Mouse (Mus musculus): Measurements from ENCODE around the gene Fastkd1. TPM values are rescaled to one million over a fixed set of nuclear protein-coding genes. Genes with fewer than 3 reads are reported as not detected.
"Not testable (repeated sequence)": the region's sequence is repeated elsewhere in the genome, so short reads cannot be mapped to it uniquely, and the experiment has no call there.

Fastkd1 gene
- polyA plus RNA-seq, 1 experiment from 2014 or later, result 15.0 TPM

DNA sequence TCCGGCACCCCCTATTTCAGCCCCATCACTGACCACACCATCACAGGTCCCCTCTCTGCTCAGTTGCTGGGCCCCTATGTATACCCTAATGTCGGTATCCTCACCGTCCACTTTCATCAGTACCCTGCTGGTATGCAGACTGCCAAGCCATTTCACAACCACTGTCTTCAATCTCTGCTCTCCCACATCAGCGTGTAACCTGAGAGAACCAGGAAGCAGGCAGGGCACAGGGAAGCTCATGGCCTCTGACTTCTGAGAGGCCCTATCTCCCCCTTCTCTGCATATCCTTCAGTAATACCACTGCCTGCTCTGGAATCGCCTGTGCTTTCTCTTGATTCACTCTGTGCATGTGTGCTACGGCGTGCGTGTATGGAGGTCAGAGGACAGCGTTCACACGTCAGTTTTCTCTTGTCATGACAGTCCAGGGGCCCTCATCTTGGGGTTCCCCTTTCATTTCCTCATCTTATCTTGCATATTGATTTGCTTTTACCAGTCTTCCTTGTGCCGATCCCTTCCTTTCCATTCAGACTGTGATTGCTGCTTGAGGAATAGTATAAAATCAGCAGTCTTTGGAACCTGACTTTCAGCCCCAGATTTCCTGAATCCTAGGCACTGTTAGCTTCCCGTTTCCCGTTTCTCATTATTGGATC lies 49.4 kb downstream of the Fastkd1 start:
- no peak overlapping the region for H3K27ac ChIP-seq
- DNase-seq (ENCODE audit: low spot score), result no peak
- peaks cover 48% of the 10 kb centered on the region for H3K36me3 ChIP-seq
- H3K4me1 ChIP-seq, result peaks cover 5% of the 10 kb centered on the region
- H3K9me3 ChIP-seq (replicated peaks), result no peaks in the 10 kb centered on the region
- no peak overlapping the region for H3K4me3 ChIP-seq
- 80% methylated on average over 13 of the region's 13 CpGs for WGBS
- H3K27me3 ChIP-seq (ENCODE audit: low read depth, poor library complexity, severe bottlenecking), result no peaks in the 10 kb centered on the region

DNA sequence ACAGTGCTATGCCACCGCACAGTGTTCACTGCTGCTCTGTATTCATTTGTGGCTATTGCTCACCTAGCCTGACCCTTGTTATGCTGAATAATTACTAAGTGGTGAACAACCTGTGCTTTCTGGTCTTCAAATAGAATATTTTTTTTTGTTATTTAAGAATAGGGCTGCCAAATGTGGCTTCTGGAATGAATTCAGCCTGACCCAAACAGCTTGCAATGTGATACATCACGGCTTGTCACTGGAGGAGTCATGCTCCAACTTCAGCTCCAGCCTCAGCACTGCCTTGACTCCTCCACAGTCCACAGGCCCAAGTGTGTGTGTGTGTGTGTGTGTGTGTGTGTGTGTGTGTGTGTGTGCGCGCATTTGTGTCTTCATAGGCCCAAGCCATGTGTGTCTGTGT lies 54.0 kb downstream of the Fastkd1 start:
- Histone ChIP-seq H3K36me3 (peaks cover 67% of the 10 kb centered on the region), H3K4me1 (peaks cover 5% of the 10 kb centered on the region), H3K9me3 (replicated peaks) (no peaks in the 10 kb centered on the region), H3K27me3 (ENCODE audit: low read depth, poor library complexity, severe bottlenecking) (no peaks in the 10 kb centered on the region), H3K27ac (no peak overlapping the region), H3K4me3 (no peak overlapping the region)
- no peak for DNase-seq (ENCODE audit: low spot score)
- 97% methylated on average over 4 of the region's 4 CpGs for WGBS

DNA sequence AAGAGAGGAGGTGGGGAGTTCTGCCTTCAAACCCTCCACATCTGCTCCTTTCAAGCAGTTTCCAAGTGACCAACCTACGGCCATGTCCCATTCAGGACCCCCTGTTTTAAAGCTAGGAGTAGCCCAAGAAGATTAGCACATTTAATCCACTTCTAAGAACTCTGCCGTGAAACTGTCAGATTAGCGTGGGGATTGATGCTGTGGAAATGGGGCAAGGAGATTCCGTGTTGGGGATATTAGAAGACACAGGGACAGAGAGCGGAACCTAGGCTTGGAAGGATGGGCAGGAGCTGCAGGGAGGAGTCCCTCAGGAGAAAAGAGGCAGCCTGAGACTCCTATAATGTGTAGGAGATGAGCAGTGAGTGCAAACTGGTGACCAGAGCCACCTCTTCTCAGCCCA lies 63.6 kb downstream of the Fastkd1 start:
- DNase-seq (ENCODE audit: low spot score), result no peak
- H3K27ac ChIP-seq, result no peak overlapping the region
- H3K4me3 ChIP-seq, result no peak overlapping the region
- peaks cover 13% of the 10 kb centered on the region for H3K36me3 ChIP-seq
- H3K9me3 ChIP-seq (replicated peaks), result no peaks in the 10 kb centered on the region
- no peaks in the 10 kb centered on the region for H3K27me3 ChIP-seq (ENCODE audit: low read depth, poor library complexity, severe bottlenecking)
- peaks cover 13% of the 10 kb centered on the region; the same call in 1 of the 2 replicates for H3K4me1 ChIP-seq
- 91% methylated on average over 5 of the region's 5 CpGs for WGBS

DNA sequence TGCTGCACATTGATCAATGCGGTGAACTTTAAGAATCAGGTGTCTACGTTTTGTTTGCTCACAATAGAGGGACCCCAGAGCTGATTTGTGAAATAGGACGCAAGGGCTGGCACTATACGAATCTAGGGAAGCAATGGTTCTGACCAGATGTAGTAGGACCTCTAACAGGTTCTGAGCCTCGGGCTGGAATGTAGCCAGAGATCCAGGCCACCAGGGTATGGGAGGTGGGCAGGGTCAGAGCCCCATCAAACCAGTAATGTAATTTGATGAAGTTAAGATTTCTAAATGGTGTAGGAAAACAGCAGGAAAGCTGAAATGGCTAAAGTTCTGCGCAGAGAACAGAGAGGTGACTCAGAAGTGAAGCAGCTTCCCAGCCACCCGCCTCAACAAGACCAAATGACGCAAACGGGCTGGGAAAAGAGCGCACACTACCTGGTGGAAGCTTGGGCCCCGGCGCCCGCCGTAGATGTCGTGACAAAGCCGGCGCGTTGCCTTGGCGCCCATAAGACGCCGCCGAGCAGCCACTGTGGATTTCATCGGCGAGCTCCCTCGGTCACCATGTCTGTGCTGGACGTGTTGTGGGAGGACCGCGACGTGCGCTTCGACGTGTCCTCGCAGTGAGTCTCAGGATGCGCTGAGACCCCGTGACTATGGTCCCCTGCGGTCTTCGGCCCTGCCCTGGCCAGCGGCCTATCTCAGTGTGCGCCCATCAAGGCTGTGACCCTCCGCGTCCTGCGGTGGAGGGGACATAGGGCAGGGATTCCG lies 66.4 kb downstream of the Fastkd1 start, which contains the start of gene Bbs5:
Gene Bbs5 (plus strand): TSS at position 446 of the 765 bp plus-strand sequence.
- H3K27ac ChIP-seq, result peak within 1 kb of the TSS; percentile 78
- peak; percentile 93 for DNase-seq (ENCODE audit: low spot score)
- WGBS, result 3% methylated on average over 43 of the region's 43 CpGs

DNA sequence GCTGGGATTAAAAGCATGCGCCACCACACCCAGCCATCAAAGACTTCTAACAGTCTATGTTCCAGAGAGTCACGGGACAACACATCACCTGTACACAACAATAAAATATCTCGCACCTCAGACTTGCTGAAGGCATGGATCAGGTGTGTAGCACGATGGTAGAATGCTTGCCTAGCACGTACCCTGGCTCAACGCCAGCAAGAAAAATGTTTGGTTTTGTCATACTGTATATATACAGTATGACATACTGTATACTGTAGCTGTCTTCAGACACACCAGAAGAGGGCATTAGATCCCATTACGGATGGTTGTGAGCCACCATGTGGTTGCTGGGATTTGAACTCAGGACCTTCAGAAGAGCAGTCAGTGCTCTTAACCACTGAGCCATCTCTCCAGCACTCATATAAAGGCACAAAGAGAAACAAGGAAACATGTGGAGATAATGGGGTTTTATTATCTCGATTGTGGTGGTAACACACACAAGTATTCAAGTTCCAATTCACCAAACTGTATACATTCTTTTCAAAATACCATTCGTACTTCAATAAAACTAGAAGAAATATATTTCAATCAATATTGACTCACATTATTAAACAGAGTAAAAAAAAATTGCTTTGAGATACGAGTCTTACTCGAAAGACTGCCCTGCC lies 68.2 kb downstream of the Fastkd1 start:
- H3K36me3 ChIP-seq, result no peaks in the 10 kb centered on the region
- H3K4me1 ChIP-seq, result peaks cover 15% of the 10 kb centered on the region; the same call in 1 of the 2 replicates
- no peak overlapping the region for H3K27ac ChIP-seq
- H3K9me3 ChIP-seq (replicated peaks), result no peaks in the 10 kb centered on the region
- H3K27me3 ChIP-seq (ENCODE audit: low read depth, poor library complexity, severe bottlenecking), result no peaks in the 10 kb centered on the region
- no peak for DNase-seq (ENCODE audit: low spot score)
- WGBS, result 95% methylated on average over 11 of the region's 11 CpGs
- H3K4me3 ChIP-seq, result no peak overlapping the region

More for the DNA sequence above, 66.4 kb downstream of the Fastkd1 start, which contains the start of gene Bbs5:
- Histone ChIP-seq H3K27me3 (ENCODE audit: low read depth, poor library complexity, severe bottlenecking) (no peaks in the 10 kb centered on the region), H3K4me3 (peak within 1 kb of the TSS; percentile 90), H3K4me1 (peaks cover 13% of the 10 kb centered on the region; the same call in 1 of the 2 replicates), H3K36me3 (no peaks in the 10 kb centered on the region), H3K9me3 (replicated peaks) (no peaks in the 10 kb centered on the region)

DNA sequence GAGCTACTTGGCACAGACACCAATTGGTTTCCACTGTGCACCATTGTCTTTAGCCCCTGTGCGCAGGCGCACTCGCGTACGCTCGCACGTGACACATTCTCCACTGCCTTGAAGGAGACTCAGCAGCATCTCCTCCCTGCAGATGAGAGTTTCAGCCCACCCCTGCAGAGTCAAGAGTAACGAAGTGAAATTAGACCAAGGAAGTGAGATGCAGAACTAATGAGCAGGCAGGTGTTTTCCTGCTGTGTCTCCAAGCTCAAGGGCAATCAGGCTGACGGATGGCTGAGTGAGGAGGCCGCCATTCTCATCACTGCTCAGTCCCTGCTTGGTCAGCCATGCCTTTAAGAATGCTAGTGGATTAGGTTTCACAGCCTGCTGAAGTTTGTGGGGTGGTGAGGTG lies 73.2 kb downstream of the Fastkd1 start:
- Histone ChIP-seq H3K4me3 (no peak overlapping the region), H3K9me3 (replicated peaks) (no peaks in the 10 kb centered on the region), H3K4me1 (0 out of 2 replicates have a peak, but pooled peaks cover 4% of the 10 kb centered on the region), H3K36me3 (no peaks in the 10 kb centered on the region), H3K27ac (no peak overlapping the region), H3K27me3 (ENCODE audit: low read depth, poor library complexity, severe bottlenecking) (no peaks in the 10 kb centered on the region)
- WGBS, result 60% methylated on average over 10 of the region's 10 CpGs
- DNase-seq (ENCODE audit: low spot score), result no peak

DNA sequence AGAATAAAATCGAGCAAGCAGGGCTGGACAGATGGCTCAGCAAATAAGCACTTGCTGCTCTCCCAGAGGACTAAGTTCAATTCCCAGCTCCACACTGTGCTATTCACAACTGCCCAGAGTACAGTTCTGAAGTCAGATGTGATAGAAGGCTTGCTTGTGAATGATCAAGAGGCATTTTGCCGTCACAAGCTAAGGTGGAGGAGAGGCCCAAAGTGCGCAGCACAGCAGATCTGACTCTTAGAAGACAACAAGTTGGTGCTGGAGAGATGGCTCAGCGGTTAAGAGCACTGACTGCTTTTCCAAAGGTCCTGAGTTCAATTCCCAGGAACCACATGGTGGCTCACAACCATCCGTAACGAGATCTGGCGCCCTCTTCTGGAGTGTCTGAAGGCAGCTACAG lies 75.3 kb downstream of the Fastkd1 start:
- H3K4me1 ChIP-seq; H3K4me3 ChIP-seq; H3K27me3 ChIP-seq (ENCODE audit: low read depth, poor library complexity, severe bottlenecking); H3K36me3 ChIP-seq; DNase-seq (ENCODE audit: low spot score); H3K9me3 ChIP-seq (replicated peaks); H3K27ac ChIP-seq: not testable (repeated sequence)
- 79% methylated on average over 7 of the region's 7 CpGs for WGBS

Other genes with a start within 250 kb of the Fastkd1 start
- 0.15 and 0.18 TPM in 2 replicates for gene Lrp2, start 127.5 kb downstream of the Fastkd1 start, polyA plus RNA-seq (2016; fragmentation: Nextera tagmentation; extraction: Ambion mirVana)
- 16.1 and 16.8 TPM in 2 replicates for gene Bbs5, start 66.3 kb downstream of the Fastkd1 start, polyA plus RNA-seq (2016; fragmentation: Nextera tagmentation; extraction: Ambion mirVana)
- gene Klhl41, start 43.4 kb downstream of the Fastkd1 start, polyA plus RNA-seq (2016; fragmentation: Nextera tagmentation; extraction: Ambion mirVana), result 0.30 and 1.1 TPM in 2 replicates
- gene Ppig, start 9.0 kb upstream of the Fastkd1 start, polyA plus RNA-seq (2016; fragmentation: Nextera tagmentation; extraction: Ambion mirVana), result 109 and 135 TPM in 2 replicates
- 1.3 and 2.1 TPM in 2 replicates for gene Ccdc173, start 76.1 kb upstream of the Fastkd1 start, polyA plus RNA-seq (2016; fragmentation: Nextera tagmentation; extraction: Ambion mirVana)
- 22.0 and 27.1 TPM in 2 replicates for gene Phospho2, start 76.1 kb upstream of the Fastkd1 start, polyA plus RNA-seq (2016; fragmentation: Nextera tagmentation; extraction: Ambion mirVana)
- 24.8 and 30.8 TPM in 2 replicates for gene Klhl23, start 108.4 kb upstream of the Fastkd1 start, polyA plus RNA-seq (2016; fragmentation: Nextera tagmentation; extraction: Ambion mirVana)
- 322 and 347 TPM in 2 replicates for gene Ssb, start 148.0 kb upstream of the Fastkd1 start, polyA plus RNA-seq (2016; fragmentation: Nextera tagmentation; extraction: Ambion mirVana)
- 44.5 and 47.3 TPM in 2 replicates for gene Mettl5, start 172.1 kb upstream of the Fastkd1 start, polyA plus RNA-seq (2016; fragmentation: Nextera tagmentation; extraction: Ambion mirVana)
- gene Ubr3, start 183.7 kb upstream of the Fastkd1 start, polyA plus RNA-seq (2016; fragmentation: Nextera tagmentation; extraction: Ambion mirVana), result 13.6 and 13.8 TPM in 2 replicates

Measured in limb, embryonic 10.5 days (tissue).